Mouse (Mus musculus) right cerebral cortex, postnatal 14 days (tissue): ENCODE results near the gene Fancc.
A peak's percentile ranks its signal among the peaks of the same experiment; 100 is the strongest.
"Not testable (repeated sequence)": the region's sequence is repeated elsewhere in the genome, so short reads cannot be mapped to it uniquely, and the experiment has no call there.

Source experiments
- DNase-seq: peaks from one replicate; pipeline ENCODE4 v3.0.0; 2022

The Fancc gene

DNA sequence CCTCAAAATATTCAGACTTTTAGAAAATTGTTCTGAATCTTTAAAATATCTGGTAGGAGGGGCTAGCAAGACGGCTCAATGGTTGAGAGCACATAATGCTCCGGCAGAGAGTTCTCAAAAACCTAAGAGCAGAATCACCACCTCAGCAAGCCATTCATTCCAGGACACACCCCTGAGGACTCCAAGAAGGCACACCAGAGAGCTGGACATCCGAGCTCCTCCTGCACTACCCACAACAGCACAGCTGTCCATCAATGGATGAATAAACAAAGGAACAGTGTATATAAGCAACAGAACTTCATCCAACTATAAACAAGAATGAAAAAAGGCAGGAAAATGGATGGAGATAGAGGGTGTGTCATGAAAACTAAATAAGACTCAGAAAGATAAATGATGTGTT, 80.3 kb downstream of the Fancc start:
- DNase-seq: no peak

DNA sequence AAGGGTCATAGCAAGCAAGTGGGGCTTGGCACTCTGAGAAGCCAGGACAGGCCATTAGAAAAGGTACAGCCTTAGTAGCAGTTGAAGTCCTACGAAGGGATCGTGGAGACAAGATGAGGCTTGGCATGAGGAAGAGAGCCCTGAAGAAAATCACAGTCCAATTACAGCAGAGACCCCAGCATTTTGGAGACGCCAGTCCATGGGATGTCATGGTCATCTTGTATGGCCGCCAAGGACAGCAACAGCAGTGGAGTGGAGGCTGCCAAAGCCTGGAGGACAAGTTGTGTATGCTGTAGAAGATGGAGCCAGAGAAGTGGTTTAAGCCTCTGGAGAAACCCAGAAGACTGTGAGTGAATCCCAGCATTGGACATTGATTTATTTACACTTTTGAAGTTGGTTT, 84.4 kb downstream of the Fancc start:
- no peak for DNase-seq

GRCm38 (mm10) chr13:63411310-63412022, 85.6 kb downstream of the Fancc start:
- DNase-seq: no peak

DNA sequence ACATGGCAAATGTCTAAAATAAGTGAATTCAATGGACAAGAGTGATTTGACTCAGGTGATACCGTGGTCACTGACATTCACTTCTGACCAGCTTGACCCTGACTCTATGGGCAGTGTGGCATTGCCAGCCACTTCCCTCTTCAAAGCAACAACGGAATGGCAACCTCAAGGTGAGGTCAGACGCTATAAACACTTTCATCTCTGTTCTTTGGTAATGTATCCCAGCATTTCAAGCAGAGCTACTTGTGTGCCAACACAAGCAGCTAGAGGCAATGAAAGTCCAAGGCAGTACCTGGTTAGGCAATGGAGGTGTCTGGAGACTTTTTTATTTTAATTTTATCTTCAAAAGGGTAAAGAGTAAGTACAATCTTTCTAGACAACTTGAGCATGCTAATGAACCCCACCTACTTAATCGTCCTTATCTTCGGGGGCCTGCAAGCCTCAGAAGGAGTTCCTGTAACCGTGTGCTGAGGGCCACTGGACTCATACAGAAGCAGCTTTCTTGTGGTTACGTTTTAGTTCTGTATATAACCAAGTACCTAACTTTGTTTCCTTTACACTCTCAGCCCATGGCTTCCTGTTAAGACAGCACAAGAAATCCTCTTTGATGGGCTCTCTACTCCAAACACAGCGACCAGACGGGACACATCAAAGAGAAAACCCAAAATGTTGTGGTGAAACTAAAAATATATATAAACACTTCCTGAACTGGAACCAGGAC, 86.3 kb downstream of the Fancc start:
- no peak for DNase-seq

GRCm38 (mm10) chr13:63405151-63405550, 91.9 kb downstream of the Fancc start:
- DNase-seq: no peak

GRCm38 (mm10) chr13:63404657-63405056, 92.4 kb downstream of the Fancc start:
- no peak for DNase-seq

- DNase-seq: no peak
These were observed 94.3 kb downstream of the Fancc start for GRCm38 (mm10) chr13:63402823-63403222.

- no peak for DNase-seq
These were observed 97.0 kb downstream of the Fancc start for GRCm38 (mm10) chr13:63400069-63400468.

DNA sequence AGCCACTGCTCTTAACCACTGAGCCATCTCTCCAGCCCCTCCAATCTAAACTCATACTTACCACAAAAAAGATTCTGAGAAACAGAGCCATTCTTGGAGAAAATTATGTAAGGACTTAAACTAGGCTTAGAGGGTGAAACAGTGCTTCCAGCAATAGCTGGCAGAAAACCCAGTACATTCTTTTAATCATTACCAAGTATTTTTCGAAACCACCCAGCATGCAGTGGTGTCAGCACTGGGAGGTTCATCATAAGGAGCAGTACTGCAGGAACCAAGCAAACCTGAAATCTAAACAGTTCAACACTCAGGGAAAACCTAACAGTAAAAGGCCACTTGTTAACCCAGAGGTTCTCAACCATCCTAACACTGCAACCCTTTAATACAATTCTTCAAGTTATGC, 99.7 kb downstream of the Fancc start:
- DNase-seq: no peak

GRCm38 (mm10) chr13:63394304-63395063, 102.6 kb downstream of the Fancc start:
- DNase-seq: no peak

DNA sequence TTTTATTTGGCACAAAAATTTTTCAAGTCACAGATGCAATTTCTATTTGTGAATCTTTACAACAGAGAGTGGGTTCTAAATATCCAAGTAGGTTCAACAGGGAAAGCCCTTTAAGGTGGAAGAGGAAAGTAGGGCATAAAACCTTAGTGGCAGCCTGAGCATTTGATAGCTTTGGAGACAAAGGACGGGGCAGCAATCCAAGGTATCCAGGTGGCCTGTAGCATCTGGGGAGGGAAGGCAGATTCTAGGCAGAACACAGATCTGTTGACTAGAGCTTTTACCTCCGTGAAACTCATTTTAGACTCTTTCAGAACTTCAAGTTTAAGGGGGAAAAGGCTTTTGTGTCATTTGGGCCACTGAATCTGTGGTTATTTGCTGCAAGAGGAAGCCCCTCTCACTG, 111.8 kb downstream of the Fancc start:
- DNase-seq: no peak

DNA sequence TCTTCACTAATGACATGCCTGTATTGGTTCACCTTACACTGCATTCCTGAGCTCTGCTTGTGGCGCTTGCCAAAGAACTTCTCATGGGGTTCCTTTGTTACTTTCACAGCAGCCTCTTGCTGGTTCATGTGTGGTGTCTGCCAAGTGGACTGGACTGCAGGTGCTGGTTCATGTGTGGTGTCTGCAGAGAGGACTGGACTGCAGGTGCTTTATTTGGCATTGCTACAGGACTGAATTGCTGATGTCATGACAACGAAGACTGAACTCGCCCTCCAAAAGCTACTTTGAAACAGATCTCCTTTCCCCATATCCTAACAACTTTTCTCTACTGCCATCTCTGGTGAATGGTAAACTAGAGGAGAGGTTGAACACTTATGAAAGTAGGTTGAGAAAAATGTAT, 112.3 kb downstream of the Fancc start:
- DNase-seq: no peak

DNA sequence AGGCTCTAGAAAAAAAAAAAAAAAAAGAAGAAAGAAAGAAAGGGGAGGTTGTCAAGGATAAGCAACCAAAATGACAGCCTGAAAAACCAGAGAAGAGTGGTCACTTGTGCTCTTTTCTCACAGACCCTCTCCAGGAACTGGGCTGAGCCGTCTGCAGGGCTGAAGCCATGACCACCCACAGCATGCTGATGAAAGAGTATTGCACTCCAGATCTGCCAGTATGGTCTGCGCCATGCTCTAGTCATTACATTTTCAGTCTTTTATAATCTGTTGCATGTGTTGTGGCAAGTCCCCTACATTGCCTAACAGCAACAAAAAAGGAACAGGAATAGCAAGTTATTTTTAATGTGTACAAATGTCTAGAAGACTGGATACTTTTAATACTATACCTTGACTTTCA, 114.9 kb downstream of the Fancc start:
- DNase-seq: no peak

GRCm38 (mm10) chr13:63373460-63374166, 123.5 kb downstream of the Fancc start:
- no peak for DNase-seq

DNA sequence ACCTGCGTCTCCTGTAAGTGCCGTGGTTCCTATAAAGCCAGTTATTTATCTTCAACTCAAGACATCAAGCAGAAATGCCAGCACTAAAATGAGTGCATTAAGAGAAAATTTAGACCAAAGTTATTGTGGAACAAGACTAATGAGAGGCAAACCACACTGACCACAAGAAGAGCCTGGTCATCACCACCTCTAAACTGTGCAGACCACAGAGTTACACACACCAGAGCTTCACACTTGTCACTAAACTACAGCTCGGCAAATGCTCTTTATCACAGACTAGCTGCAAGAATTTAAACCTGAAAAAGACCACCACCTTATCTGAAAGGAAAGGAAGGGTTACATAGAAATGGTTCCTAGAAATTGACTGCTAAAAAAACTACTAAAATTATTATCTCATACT, 135.3 kb downstream of the Fancc start:
- DNase-seq: no peak

GRCm38 (mm10) chr13:63360111-63360885, 136.8 kb downstream of the Fancc start:
- DNase-seq: no peak

DNA sequence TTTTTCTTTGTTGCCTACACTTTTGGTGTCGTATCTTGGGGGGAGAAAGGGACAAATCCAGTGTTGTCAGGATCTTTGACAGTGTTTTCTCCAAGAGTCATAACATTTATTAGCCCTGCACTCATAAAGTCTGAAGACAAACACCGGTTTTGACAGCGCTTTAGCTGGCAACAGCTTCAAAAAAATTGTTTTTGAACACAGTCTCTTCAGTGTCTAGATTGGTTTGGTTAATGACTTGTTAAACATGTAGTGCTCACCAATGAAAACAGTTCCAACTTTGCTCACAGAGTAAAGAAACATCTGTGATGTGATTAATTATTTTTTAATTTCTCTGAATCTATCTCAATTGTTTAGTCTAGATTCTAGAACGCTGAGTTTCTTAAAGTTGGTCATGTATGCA, 137.7 kb downstream of the Fancc start:
- no peak for DNase-seq

DNA sequence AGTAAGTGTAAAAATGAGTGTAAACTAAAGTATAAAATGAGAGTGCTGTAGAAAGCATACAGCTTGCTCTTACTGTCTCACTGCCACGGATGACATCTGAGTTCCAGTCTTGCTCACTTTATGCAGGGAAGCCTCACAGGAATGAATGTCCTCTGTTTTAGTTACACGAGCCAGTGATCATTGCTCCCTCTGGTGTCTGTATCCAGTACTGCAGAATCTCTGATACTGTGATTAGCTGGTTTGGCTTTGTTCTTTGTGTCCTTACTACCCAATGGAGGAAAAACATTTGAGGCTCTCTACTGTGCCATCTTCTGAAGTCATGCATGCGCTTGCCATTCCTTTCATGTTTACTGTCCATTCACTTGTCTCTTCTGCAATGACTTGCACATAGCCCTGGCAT, 140.5 kb downstream of the Fancc start:
- peak; percentile 54 for DNase-seq

DNA sequence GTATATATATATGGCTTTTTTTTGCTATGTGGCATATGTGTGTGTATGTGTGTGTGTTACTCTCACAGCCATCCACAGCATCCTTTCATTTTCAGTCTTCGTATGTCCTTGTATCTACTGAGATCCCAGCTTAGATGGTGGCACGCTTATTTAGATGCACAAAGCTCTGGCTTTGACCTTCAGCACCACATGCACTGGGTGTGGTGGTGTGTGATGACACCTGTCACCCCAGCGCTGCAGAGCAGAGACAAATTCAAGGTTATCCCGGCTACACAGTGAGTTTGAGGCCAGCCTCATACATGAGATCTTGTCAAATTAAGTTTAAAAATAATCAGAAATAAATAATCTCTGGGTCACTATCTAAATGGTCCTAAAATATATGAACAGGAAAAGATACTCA, 141.0 kb downstream of the Fancc start:
- DNase-seq: no peak

- DNase-seq: not testable (repeated sequence)
These were observed 143.8 kb downstream of the Fancc start for GRCm38 (mm10) chr13:63353312-63353711.

- DNase-seq: no peak
These were observed 147.0 kb downstream of the Fancc start for GRCm38 (mm10) chr13:63350076-63350475.

GRCm38 (mm10) chr13:63347639-63348038, 149.4 kb downstream of the Fancc start:
- DNase-seq: no peak
